Mouse (Mus musculus) brain, embryonic 14.5 days (tissue): ENCODE measurements around the gene Zfp786. TPM values are rescaled to one million over a fixed set of nuclear protein-coding genes. Genes with fewer than 3 reads are reported as not detected.
"Not testable (repeated sequence)": the region's sequence is repeated elsewhere in the genome, so short reads cannot be mapped to it uniquely, and the experiment has no call there.

Experiments used
- DNase-seq: peaks from one replicate; pipeline ENCODE4 v3.0.0-alpha.2; 2011; ENCODE audit warnings: low read depth
- CTCF ChIP-seq: fragments of 200-500 bp; IDR thresholded peaks from 2 replicates; pipeline ENCODE4 v1.5.1; 2012; ENCODE audit warnings: inconsistent platforms, mild to moderate bottlenecking, moderate library complexity, borderline replicate concordance; ENCODE audit not compliant: insufficient read depth, insufficient read length; ENCODE audit errors: extremely low read depth
- POLR2A ChIP-seq: fragments of 200-500 bp; IDR thresholded peaks from 2 replicates; pipeline ENCODE4 v1.6.1; 2012; ENCODE audit warnings: mild to moderate bottlenecking, inconsistent platforms, borderline replicate concordance; ENCODE audit not compliant: poor library complexity, insufficient read depth, insufficient read length, severe bottlenecking; ENCODE audit errors: extremely low read depth
- polyA plus RNA-seq: library from polyadenylated mRNA; depleted of rRNA; stranded (reverse); fragments of >200 nt; gene quantifications from 2 replicates; pipeline ENCODE4 v1.2.3, GENCODE M21; 2012; rRNA removed

Gene Zfp786
- polyA plus RNA-seq, 1 experiment = 8.8 TPM

DNA sequence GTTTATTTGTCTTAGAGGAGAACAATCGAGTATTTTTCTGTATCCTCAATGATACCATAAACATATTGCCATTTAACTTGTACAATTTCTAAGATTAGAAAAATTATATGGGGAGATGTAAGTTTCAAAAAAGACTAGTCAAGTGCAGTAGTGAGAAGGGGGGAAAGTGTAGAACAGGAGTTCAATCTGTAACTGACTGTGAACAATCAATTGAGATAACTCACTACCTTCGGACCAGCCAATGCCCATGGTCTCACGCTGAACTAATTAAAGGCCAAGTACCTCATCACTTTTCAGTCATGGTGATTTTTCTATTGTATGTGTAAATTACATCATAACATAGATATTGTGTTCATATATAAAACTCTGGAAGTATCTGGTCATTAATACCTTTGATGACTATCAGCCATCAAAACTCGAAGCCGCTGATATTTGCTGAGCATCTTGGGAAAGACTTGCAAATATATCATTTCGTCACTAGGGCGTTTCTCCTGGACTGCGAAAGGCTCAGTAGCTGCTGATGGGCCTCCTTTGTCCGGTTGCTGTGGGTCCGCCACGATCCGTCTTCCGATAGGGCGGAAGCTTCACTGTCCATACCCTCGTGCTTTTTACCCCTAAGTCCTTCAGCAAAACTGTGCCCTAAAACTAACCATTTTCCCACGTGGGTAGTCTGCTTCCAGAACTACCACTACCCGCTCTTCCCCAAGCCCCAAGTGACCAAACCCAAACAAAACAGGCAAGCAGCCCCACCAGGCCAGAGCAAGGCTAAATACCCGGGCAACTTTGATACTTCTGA lies 42.5 kb downstream of the Zfp786 start:
- TF ChIP-seq POLR2A (peak; percentile 75; the same call in 1 of the 2 replicates), CTCF (no peak)
- DNase-seq = peak; percentile 95

DNA sequence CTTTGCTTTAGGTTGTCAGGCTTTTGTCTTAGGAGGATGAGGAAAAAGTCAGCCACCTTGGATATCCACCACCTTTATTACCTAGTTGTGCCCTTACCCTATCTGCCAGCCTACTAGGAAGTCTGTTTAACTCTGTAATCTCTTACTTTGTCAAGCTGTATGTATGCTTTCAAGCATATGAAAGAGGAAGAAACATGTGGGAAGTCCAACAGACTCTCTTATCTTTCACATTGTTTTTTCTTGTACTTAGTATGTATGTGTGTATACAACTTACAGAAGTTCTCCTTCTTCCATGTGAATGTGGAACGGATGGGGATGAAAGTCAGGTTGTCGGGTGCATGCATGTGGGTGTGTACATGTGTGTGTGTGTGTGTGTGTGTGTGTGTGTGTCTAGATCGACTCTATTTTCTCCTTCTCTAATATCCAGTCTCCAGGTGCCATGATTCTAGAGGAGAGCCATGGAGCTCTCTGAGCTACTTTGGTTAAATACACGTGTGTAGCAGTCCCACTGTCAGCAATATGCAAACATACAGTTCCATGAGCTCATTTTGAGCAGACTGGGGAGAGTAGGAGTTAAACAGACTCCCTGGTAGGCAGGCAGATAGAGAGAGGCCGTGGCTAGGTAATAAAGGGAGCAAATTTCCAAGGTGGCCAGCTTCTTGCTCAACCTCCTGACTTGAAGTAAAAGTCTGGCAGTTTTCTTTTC lies 45.8 kb downstream of the Zfp786 start:
- no peak for TF ChIP-seq POLR2A
- TF ChIP-seq CTCF = no peak
- no peak for DNase-seq

- TF ChIP-seq CTCF = no peak
- no peak for TF ChIP-seq POLR2A
- DNase-seq = peak; percentile 87
Observed at GRCm38 (mm10) chr6:47781091-47781968, 49.3 kb downstream of the Zfp786 start.

DNA sequence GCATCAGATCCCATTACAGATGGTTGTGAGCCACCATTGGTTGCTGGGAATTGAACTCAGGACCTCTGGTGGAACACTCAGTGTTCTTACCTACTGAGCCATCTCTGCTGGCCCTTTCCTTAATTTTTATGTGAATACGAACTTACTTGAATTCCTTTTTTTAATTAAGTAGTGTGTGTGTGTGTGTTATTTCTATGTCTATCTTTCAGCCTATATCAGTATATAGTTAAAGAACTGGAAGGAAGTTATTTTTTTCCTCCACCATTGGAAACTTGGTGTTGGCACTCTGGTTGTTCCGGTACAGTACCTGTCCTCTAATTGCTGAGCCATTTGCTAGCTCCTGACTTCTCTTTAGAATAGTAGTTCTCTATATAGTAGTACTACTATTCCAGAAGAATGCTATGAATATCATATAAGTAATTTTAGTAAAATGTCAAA lies 50.1 kb downstream of the Zfp786 start:
- TF ChIP-seq POLR2A (no peak), CTCF (no peak)
- peak; percentile 39 for DNase-seq

DNA sequence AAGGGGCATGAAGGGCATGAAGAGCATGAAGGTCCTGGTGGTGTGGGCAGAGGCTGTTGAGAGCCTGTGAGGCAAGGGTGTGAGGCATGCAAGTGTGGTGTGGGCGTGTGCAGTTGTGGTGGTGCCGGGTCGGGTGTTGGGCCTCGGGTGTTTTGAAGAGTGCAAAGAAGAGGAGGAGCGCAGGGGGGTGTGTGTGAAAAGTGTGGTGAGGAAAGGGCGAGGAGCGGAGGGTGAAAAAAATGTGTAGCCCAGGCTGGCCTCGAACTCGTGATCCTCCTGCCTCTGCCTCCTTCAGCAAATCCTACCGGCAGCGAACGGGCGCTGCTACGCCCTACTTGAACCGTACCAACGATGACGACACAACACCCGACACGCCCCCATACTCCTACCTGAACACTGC lies 58.9 kb downstream of the Zfp786 start:
- DNase-seq = not testable (repeated sequence)

DNA sequence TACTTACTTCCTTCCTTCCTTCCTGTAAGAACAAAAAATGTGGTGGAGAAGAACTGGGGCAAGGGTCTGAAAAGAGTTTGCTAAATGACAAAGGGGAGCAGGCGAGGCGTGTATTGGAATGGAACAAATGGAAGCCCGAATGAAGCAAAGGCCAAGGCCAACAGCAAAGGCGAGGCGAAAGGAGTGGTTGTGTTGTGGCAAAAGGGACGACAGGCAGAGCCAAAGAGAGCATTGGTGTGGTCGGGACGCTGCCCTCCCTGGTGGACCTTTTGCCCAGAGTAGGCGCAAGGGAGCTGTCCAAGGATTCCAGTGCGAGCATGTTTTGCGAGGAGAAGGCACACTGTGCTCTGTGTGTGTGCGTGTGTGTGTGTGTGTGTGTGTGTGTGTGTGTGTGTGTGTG lies 59.6 kb downstream of the Zfp786 start:
- not testable (repeated sequence) for DNase-seq

GRCm38 (mm10) chr6:47769861-47770260 lies 60.8 kb downstream of the Zfp786 start:
- DNase-seq = not testable (repeated sequence)

Other genes with a start within 250 kb of the Zfp786 start
- 154 and 214 TPM in 2 replicates for gene Ezh2, start 235.5 kb downstream of the Zfp786 start, polyA plus RNA-seq
- gene Pdia4, start 17.4 kb downstream of the Zfp786 start, polyA plus RNA-seq = 52.6 and 75.7 TPM in 2 replicates
- gene Zfp398, start 4.8 kb upstream of the Zfp786 start, polyA plus RNA-seq = 17.4 and 22.2 TPM in 2 replicates
- gene Zfp282, start 46.3 kb upstream of the Zfp786 start, polyA plus RNA-seq = 26.1 and 29.8 TPM in 2 replicates
- gene Zfp212, start 89.6 kb upstream of the Zfp786 start, polyA plus RNA-seq = 19.8 and 22.3 TPM in 2 replicates
- 26.3 and 34.0 TPM in 2 replicates for gene Zfp956, start 122.5 kb upstream of the Zfp786 start, polyA plus RNA-seq
- 13.7 and 24.4 TPM in 2 replicates for gene Zfp777, start 218.0 kb upstream of the Zfp786 start, polyA plus RNA-seq